Mouse (Mus musculus): Measurements from ENCODE around the gene Slc6a16. TPM values are rescaled to one million over a fixed set of nuclear protein-coding genes. Genes with fewer than 3 reads are reported as not detected.

The Slc6a16 gene
- polyA plus RNA-seq, 1 experiment from 2014 or later, result not detected

- Histone ChIP-seq H3K27me3 (ENCODE audit: control insufficient read depth, insufficient read depth, low read length) (no peaks in the 10 kb centered on the region; the same call in 1 of the 2 replicates), H3K36me3 (replicated peaks; ENCODE audit: control insufficient read depth, insufficient read depth, low read depth, low read length) (no peaks in the 10 kb centered on the region), H3K9ac (replicated peaks; ENCODE audit: low read length) (no peak overlapping the region), H3K9me3 (replicated peaks; ENCODE audit: control insufficient read depth, low read length) (no peaks in the 10 kb centered on the region), H3K27ac (replicated peaks; ENCODE audit: low read depth, low read length) (no peak overlapping the region), H3K4me3 (ENCODE audit: low read depth, low read length) (no peak overlapping the region), H3K4me1 (ENCODE audit: control insufficient read depth, insufficient read depth, low read length) (no peaks in the 10 kb centered on the region), H3K4me2 (ENCODE audit: low read depth, low read length) (no peak overlapping the region)
- 12% methylated on average over 5 of the region's 5 CpGs for WGBS
- DNase-seq (ENCODE audit: low spot score) (peak; percentile 80), ATAC-seq (replicated peaks; ENCODE audit: insufficient number of reproducible peaks, low FRiP score, low TSS enrichment, low read depth) (peak; percentile 79)
These were observed 58.9 kb downstream of the Slc6a16 start for GRCm38 (mm10) chr7:45299752-45300151.

GRCm38 (mm10) chr7:45300270-45300669 is 59.4 kb downstream of the Slc6a16 start:
- Histone ChIP-seq H3K27me3 (ENCODE audit: control insufficient read depth, insufficient read depth, low read length) (no peaks in the 10 kb centered on the region; the same call in 1 of the 2 replicates), H3K4me3 (ENCODE audit: low read depth, low read length) (no peak overlapping the region), H3K36me3 (replicated peaks; ENCODE audit: control insufficient read depth, insufficient read depth, low read depth, low read length) (no peaks in the 10 kb centered on the region), H3K4me1 (ENCODE audit: control insufficient read depth, insufficient read depth, low read length) (no peaks in the 10 kb centered on the region), H3K4me2 (ENCODE audit: low read depth, low read length) (no peak overlapping the region), H3K9ac (replicated peaks; ENCODE audit: low read length) (no peak overlapping the region), H3K27ac (replicated peaks; ENCODE audit: low read depth, low read length) (no peak overlapping the region), H3K9me3 (replicated peaks; ENCODE audit: control insufficient read depth, low read length) (no peaks in the 10 kb centered on the region)
- WGBS, result 7% methylated on average over 6 of the region's 6 CpGs
- ATAC-seq (replicated peaks; ENCODE audit: insufficient number of reproducible peaks, low FRiP score, low TSS enrichment, low read depth) (no peak), DNase-seq (ENCODE audit: low spot score) (peak; percentile 70)

DNA sequence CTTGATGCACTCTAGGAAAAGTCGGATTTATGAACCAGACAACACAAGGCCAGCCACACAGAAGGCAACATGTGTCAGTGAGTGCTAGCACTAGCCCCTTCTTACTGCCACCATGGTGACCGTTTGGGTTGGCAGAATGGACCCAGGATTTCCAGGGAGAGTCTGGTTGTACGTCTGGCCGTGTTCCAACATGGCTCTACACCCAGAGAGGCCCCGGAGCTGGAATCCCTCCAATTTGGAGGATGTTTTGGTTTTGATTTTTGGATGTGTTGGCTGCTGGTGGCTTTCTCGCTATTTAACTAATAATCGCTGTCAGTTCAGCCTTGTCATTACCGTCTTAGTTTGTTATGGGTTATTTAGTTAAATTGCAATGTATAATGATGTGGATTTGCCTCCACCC is 61.7 kb downstream of the Slc6a16 start:
- Histone ChIP-seq H3K9ac (replicated peaks; ENCODE audit: low read length) (no peak overlapping the region), H3K27me3 (ENCODE audit: control insufficient read depth, insufficient read depth, low read length) (no peaks in the 10 kb centered on the region; the same call in 1 of the 2 replicates), H3K4me1 (ENCODE audit: control insufficient read depth, insufficient read depth, low read length) (no peaks in the 10 kb centered on the region), H3K36me3 (replicated peaks; ENCODE audit: control insufficient read depth, insufficient read depth, low read depth, low read length) (no peaks in the 10 kb centered on the region), H3K9me3 (replicated peaks; ENCODE audit: control insufficient read depth, low read length) (no peaks in the 10 kb centered on the region), H3K4me3 (ENCODE audit: low read depth, low read length) (no peak overlapping the region), H3K4me2 (ENCODE audit: low read depth, low read length) (no peak overlapping the region), H3K27ac (replicated peaks; ENCODE audit: low read depth, low read length) (no peak overlapping the region)
- ATAC-seq (replicated peaks; ENCODE audit: insufficient number of reproducible peaks, low FRiP score, low TSS enrichment, low read depth) (no peak), DNase-seq (ENCODE audit: low spot score) (no peak)
- 81% methylated on average over 8 of the region's 8 CpGs for WGBS

- WGBS, result 9% methylated on average over 12 of the region's 13 CpGs
- DNase-seq (ENCODE audit: low spot score) (no peak), ATAC-seq (replicated peaks; ENCODE audit: insufficient number of reproducible peaks, low FRiP score, low TSS enrichment, low read depth) (no peak)
- Histone ChIP-seq H3K27me3 (ENCODE audit: control insufficient read depth, insufficient read depth, low read length) (no peaks in the 10 kb centered on the region; the same call in 1 of the 2 replicates), H3K4me2 (ENCODE audit: low read depth, low read length) (peak overlapping the region; percentile 24; the same call in 1 of the 2 replicates), H3K9me3 (replicated peaks; ENCODE audit: control insufficient read depth, low read length) (no peaks in the 10 kb centered on the region), H3K36me3 (replicated peaks; ENCODE audit: control insufficient read depth, insufficient read depth, low read depth, low read length) (no peaks in the 10 kb centered on the region), H3K4me1 (ENCODE audit: control insufficient read depth, insufficient read depth, low read length) (no peaks in the 10 kb centered on the region), H3K27ac (replicated peaks; ENCODE audit: low read depth, low read length) (no peak overlapping the region), H3K4me3 (ENCODE audit: low read depth, low read length) (no peak overlapping the region), H3K9ac (replicated peaks; ENCODE audit: low read length) (no peak overlapping the region)
These were observed 64.0 kb downstream of the Slc6a16 start for GRCm38 (mm10) chr7:45304869-45305268.

- Histone ChIP-seq H3K4me1 (ENCODE audit: control insufficient read depth, insufficient read depth, low read length) (no peaks in the 10 kb centered on the region), H3K36me3 (replicated peaks; ENCODE audit: control insufficient read depth, insufficient read depth, low read depth, low read length) (no peaks in the 10 kb centered on the region), H3K27me3 (ENCODE audit: control insufficient read depth, insufficient read depth, low read length) (no peaks in the 10 kb centered on the region; the same call in 1 of the 2 replicates), H3K4me2 (ENCODE audit: low read depth, low read length) (peak overlapping the region; percentile 24; the same call in 1 of the 2 replicates), H3K27ac (replicated peaks; ENCODE audit: low read depth, low read length) (no peak overlapping the region), H3K4me3 (ENCODE audit: low read depth, low read length) (no peak overlapping the region), H3K9ac (replicated peaks; ENCODE audit: low read length) (no peak overlapping the region), H3K9me3 (replicated peaks; ENCODE audit: control insufficient read depth, low read length) (no peaks in the 10 kb centered on the region)
- DNase-seq (ENCODE audit: low spot score) (peak; percentile 80), ATAC-seq (replicated peaks; ENCODE audit: insufficient number of reproducible peaks, low FRiP score, low TSS enrichment, low read depth) (no peak; the same call in 1 of the 2 replicates)
- WGBS, result 3% methylated on average over 17 of the region's 17 CpGs
These were observed 64.4 kb downstream of the Slc6a16 start for GRCm38 (mm10) chr7:45305275-45305674.

- no peak overlapping the region for H3K9ac ChIP-seq (replicated peaks; ENCODE audit: low read length)
These were observed 67.8 kb downstream of the Slc6a16 start for GRCm38 (mm10) chr7:45308551-45309240.

GRCm38 (mm10) chr7:45309455-45309854 is 68.6 kb downstream of the Slc6a16 start:
- H3K36me3 ChIP-seq (replicated peaks; ENCODE audit: control insufficient read depth, insufficient read depth, low read depth, low read length), result no peaks in the 10 kb centered on the region
- H3K9ac ChIP-seq (replicated peaks; ENCODE audit: low read length), result no peak overlapping the region
- H3K4me3 ChIP-seq (ENCODE audit: low read depth, low read length), result no peak overlapping the region
- no peaks in the 10 kb centered on the region; the same call in 1 of the 2 replicates for H3K27me3 ChIP-seq (ENCODE audit: control insufficient read depth, insufficient read depth, low read length)
- H3K27ac ChIP-seq (replicated peaks; ENCODE audit: low read depth, low read length), result no peak overlapping the region
- no peaks in the 10 kb centered on the region for H3K9me3 ChIP-seq (replicated peaks; ENCODE audit: control insufficient read depth, low read length)
- H3K4me1 ChIP-seq (ENCODE audit: control insufficient read depth, insufficient read depth, low read length), result peaks cover 6% of the 10 kb centered on the region; the same call in 1 of the 2 replicates
- DNase-seq (ENCODE audit: low spot score), result peak; percentile 79
- H3K4me2 ChIP-seq (ENCODE audit: low read depth, low read length), result no peak overlapping the region
- WGBS, result 11% methylated on average over 9 of the region's 9 CpGs
- ATAC-seq (replicated peaks; ENCODE audit: insufficient number of reproducible peaks, low FRiP score, low TSS enrichment, low read depth), result no peak

More at GRCm38 (mm10) chr7:45308551-45309240, 67.8 kb downstream of the Slc6a16 start:
- H3K9me3 ChIP-seq (replicated peaks; ENCODE audit: control insufficient read depth, low read length), result no peaks in the 10 kb centered on the region
- ATAC-seq (replicated peaks; ENCODE audit: insufficient number of reproducible peaks, low FRiP score, low TSS enrichment, low read depth) (no peak), DNase-seq (ENCODE audit: low spot score) (no peak)
- no peaks in the 10 kb centered on the region for H3K36me3 ChIP-seq (replicated peaks; ENCODE audit: control insufficient read depth, insufficient read depth, low read depth, low read length)
- no peak overlapping the region for H3K27ac ChIP-seq (replicated peaks; ENCODE audit: low read depth, low read length)
- H3K27me3 ChIP-seq (ENCODE audit: control insufficient read depth, insufficient read depth, low read length), result no peaks in the 10 kb centered on the region; the same call in 1 of the 2 replicates
- 75% methylated on average over 14 of the region's 15 CpGs for WGBS
- H3K4me2 ChIP-seq (ENCODE audit: low read depth, low read length), result no peak overlapping the region
- H3K4me1 ChIP-seq (ENCODE audit: control insufficient read depth, insufficient read depth, low read length), result peaks cover 6% of the 10 kb centered on the region; the same call in 1 of the 2 replicates
- H3K4me3 ChIP-seq (ENCODE audit: low read depth, low read length), result no peak overlapping the region

DNA sequence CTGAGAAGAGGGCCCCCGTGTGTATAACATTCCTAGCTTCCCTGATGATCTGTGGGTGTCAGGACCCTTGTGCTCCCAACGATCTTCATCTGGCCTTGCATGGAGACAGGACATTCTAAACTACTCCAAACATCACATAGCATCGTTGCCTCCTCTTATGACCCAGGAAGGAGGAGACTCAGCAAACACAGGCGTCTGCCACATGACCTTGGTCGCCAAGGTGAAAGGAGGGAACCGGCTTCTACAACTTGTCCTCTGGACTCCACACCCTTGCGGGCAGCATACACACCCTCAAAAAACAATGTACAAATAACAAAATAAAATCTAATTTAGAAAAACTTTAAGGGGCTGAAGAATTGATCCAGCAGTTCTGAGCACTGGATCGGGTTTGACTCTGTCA is 71.1 kb downstream of the Slc6a16 start:
- WGBS, result 60% methylated on average over 8 of the region's 8 CpGs
- ATAC-seq (replicated peaks; ENCODE audit: insufficient number of reproducible peaks, low FRiP score, low TSS enrichment, low read depth), result no peak

More for the DNA sequence above, 71.1 kb downstream of the Slc6a16 start:
- Histone ChIP-seq H3K4me3 (ENCODE audit: low read depth, low read length) (no peak overlapping the region), H3K27me3 (ENCODE audit: control insufficient read depth, insufficient read depth, low read length) (no peaks in the 10 kb centered on the region), H3K27ac (replicated peaks; ENCODE audit: low read depth, low read length) (no peak overlapping the region), H3K9me3 (replicated peaks; ENCODE audit: control insufficient read depth, low read length) (no peaks in the 10 kb centered on the region), H3K4me1 (ENCODE audit: control insufficient read depth, insufficient read depth, low read length) (peaks cover 6% of the 10 kb centered on the region; the same call in 1 of the 2 replicates), H3K36me3 (replicated peaks; ENCODE audit: control insufficient read depth, insufficient read depth, low read depth, low read length) (no peaks in the 10 kb centered on the region), H3K4me2 (ENCODE audit: low read depth, low read length) (no peak overlapping the region), H3K9ac (replicated peaks; ENCODE audit: low read length) (no peak overlapping the region)
- DNase-seq (ENCODE audit: low spot score), result no peak

All from embryonic facial prominence, embryonic 11.5 days (tissue).